Mouse (Mus musculus) cerebellum, adult 2 months (tissue): ENCODE data around the gene Fbxl12. TPM values are rescaled to one million over a fixed set of nuclear protein-coding genes. Genes with fewer than 3 reads are reported as not detected.

Experiments
- DNase-seq, 2 experiments: peaks; one replicate each; pipeline ENCODE4 v3.0.0; 2021
- H3K27ac ChIP-seq: fragments of 200-500 bp; 2 replicates; pipeline ENCODE4 v1.5.1; 2012; ENCODE audit warnings: low read length, control low read depth, inconsistent platforms; ENCODE audit not compliant: insufficient read depth
- H3K27me3 ChIP-seq: fragments of 200-500 bp; 2 replicates; pipeline ENCODE4 v1.6.1; 2012; ENCODE audit warnings: inconsistent platforms, mild to moderate bottlenecking, low read length, moderate library complexity; ENCODE audit not compliant: control insufficient read depth, insufficient read depth
- H3K4me1 ChIP-seq: fragments of 200-500 bp; 2 replicates; pipeline ENCODE4 v1.6.1; 2011; ENCODE audit warnings: low read length; ENCODE audit not compliant: control insufficient read depth, insufficient read depth
- H3K4me3 ChIP-seq: fragments of 200-500 bp; replicated peaks from 2 replicates; pipeline ENCODE3; 2011; ENCODE audit warnings: mild to moderate bottlenecking, low read depth, low read length, control low read depth; ENCODE audit not compliant: insufficient read depth
- CTCF ChIP-seq: fragments of 200-500 bp; IDR thresholded peaks from 2 replicates; pipeline ENCODE4 v1.5.1; 2011; ENCODE audit warnings: low read depth, mild to moderate bottlenecking, control low read depth, low read length, moderate library complexity, borderline replicate concordance; ENCODE audit not compliant: insufficient read depth
- POLR2A ChIP-seq: fragments of 200-500 bp; IDR thresholded peaks from 2 replicates; pipeline ENCODE4 v1.6.1; 2011; ENCODE audit warnings: low read length, control low read depth, borderline replicate concordance; ENCODE audit not compliant: insufficient read depth
- WGBS: fragments of 180-500 bp; shearing (Covaris S2); methylation state at CpG from one replicate; pipeline ENCODE4 v1.1.7; 2018; 5-methylcytosine and 5-hydroxymethylcytosine counted together
- polyA plus RNA-seq: library from polyadenylated mRNA; depleted of rRNA; stranded (reverse); fragments of >200 nt; gene quantifications from 2 replicates; pipeline ENCODE4 v1.2.3, GENCODE M21; 2012

Gene Fbxl12
- polyA plus RNA-seq, 1 experiment, result 38.2 TPM

- Histone ChIP-seq H3K27ac (no peak within 1 kb of the TSS), H3K4me3 (peak within 1 kb of the TSS; percentile 83), H3K4me1 (peaks cover under 1% of the 10 kb centered on the region), H3K27me3 (no peaks in the 10 kb centered on the region)
- peak; percentile 97 to 100 for DNase-seq
- under 1% methylated on average over 45 of the region's 45 CpGs for WGBS
- TF ChIP-seq CTCF, result no peak
- TF ChIP-seq POLR2A, result peak; percentile 75
These were observed 7.2 kb upstream of the Fbxl12 start, which contains the start of gene Pin1 for GRCm38 (mm10) chr9:20651602-20652259. Gene Pin1 (plus strand): TSS chr9:20652095.

GRCm38 (mm10) chr9:20645121-20645520 is 554 bp upstream of the Fbxl12 start:
- DNase-seq, result peak in 1 of 2 experiments; percentile 27
- WGBS, result 5% methylated on average over 17 of the region's 17 CpGs
- Histone ChIP-seq H3K4me3 (peak overlapping the region; percentile 98), H3K27ac (0 out of 2 replicates have a peak overlapping the region, but pooled peaks have one; percentile 6), H3K4me1 (no peaks in the 10 kb centered on the region), H3K27me3 (no peaks in the 10 kb centered on the region)
- no peak for TF ChIP-seq CTCF
- TF ChIP-seq POLR2A, result no peak

- Histone ChIP-seq H3K27ac (no peak overlapping the region), H3K27me3 (no peaks in the 10 kb centered on the region), H3K4me1 (no peaks in the 10 kb centered on the region), H3K4me3 (peak overlapping the region; percentile 98)
- WGBS, result 5% methylated on average over 13 of the region's 13 CpGs
- no peak for TF ChIP-seq POLR2A
- no peak for DNase-seq
These were observed 786 bp downstream of the Fbxl12 start for GRCm38 (mm10) chr9:20643781-20644180.

GRCm38 (mm10) chr9:20642896-20643466 is 1.6 kb downstream of the Fbxl12 start:
- Histone ChIP-seq H3K4me1 (no peaks in the 10 kb centered on the region), H3K4me3 (peak overlapping the region; percentile 98), H3K27me3 (no peaks in the 10 kb centered on the region), H3K27ac (no peak overlapping the region)
- WGBS, result 2% methylated on average over 30 of the region's 30 CpGs
- no peak for TF ChIP-seq POLR2A
- DNase-seq, result peak; percentile 44 to 57

GRCm38 (mm10) chr9:20642101-20642895 is 2.3 kb downstream of the Fbxl12 start, which contains the start of gene Ubl5:
Gene Ubl5 (plus strand): TSS chr9:20642878.
- no peak within 1 kb of the TSS for H3K27ac ChIP-seq
- no peaks in the 10 kb centered on the region for H3K4me1 ChIP-seq
- H3K27me3 ChIP-seq, result no peaks in the 10 kb centered on the region
- 2% methylated on average over 51 of the region's 51 CpGs for WGBS
- H3K4me3 ChIP-seq, result peak within 1 kb of the TSS; percentile 98
- TF ChIP-seq CTCF, result no peak
- TF ChIP-seq POLR2A, result no peak
- DNase-seq, result no peak

- Histone ChIP-seq H3K27ac (no peak overlapping the region), H3K4me3 (peak overlapping the region; percentile 98), H3K4me1 (no peaks in the 10 kb centered on the region), H3K27me3 (no peaks in the 10 kb centered on the region)
- TF ChIP-seq CTCF (no peak), POLR2A (no peak)
- 15% methylated on average over 6 of the region's 6 CpGs for WGBS
- DNase-seq, result no peak
These were observed 3.1 kb downstream of the Fbxl12 start for GRCm38 (mm10) chr9:20641501-20641900.

- DNase-seq, result no peak
- no peaks in the 10 kb centered on the region for H3K4me1 ChIP-seq
- no peak for TF ChIP-seq CTCF
- TF ChIP-seq POLR2A, result no peak
- 86% methylated on average over 4 of the region's 4 CpGs for WGBS
- H3K27ac ChIP-seq, result no peak overlapping the region
- H3K27me3 ChIP-seq, result no peaks in the 10 kb centered on the region
- H3K4me3 ChIP-seq, result no peak overlapping the region
These were observed 5.1 kb downstream of the Fbxl12 start for GRCm38 (mm10) chr9:20639486-20639885.
